Mouse (Mus musculus) stomach, embryonic 15.5 days (tissue): ENCODE results near the gene 2310079G19Rik. TPM values are rescaled to one million over a fixed set of nuclear protein-coding genes. Genes with fewer than 3 reads are reported as not detected.

Experiments
- ATAC-seq: fragments of 200-750 bp; cut with Nextera tagmentation; 2 replicates; pipeline ENCODE4 v1.8.0; 2017; ENCODE audit warnings: low read depth, moderate number of reproducible peaks, moderate TSS enrichment; ENCODE audit not compliant: insufficient read depth, low FRiP score
- H3K27ac ChIP-seq: fragments of 300-500 bp; sonication (generic); 2 replicates; pipeline ENCODE4 v1.5.1; 2015; ENCODE audit warnings: mild to moderate bottlenecking, inconsistent platforms
- H3K27me3 ChIP-seq: fragments of 300-500 bp; sonication (generic); replicated peaks from 2 replicates; pipeline ENCODE4 v1.6.1; 2015; ENCODE audit warnings: inconsistent platforms
- H3K36me3 ChIP-seq: fragments of 300-500 bp; sonication (generic); 2 replicates; pipeline ENCODE4 v1.6.1; 2015; ENCODE audit warnings: inconsistent platforms
- H3K4me1 ChIP-seq: fragments of 300-500 bp; sonication (generic); 2 replicates; pipeline ENCODE4 v1.6.1; 2015; ENCODE audit warnings: inconsistent platforms
- H3K4me2 ChIP-seq: fragments of 300-500 bp; sonication (generic); 2 replicates; pipeline ENCODE4 v1.6.1; 2015; ENCODE audit warnings: mild to moderate bottlenecking, inconsistent platforms
- H3K4me3 ChIP-seq: fragments of 300-500 bp; sonication (generic); replicated peaks from 2 replicates; pipeline ENCODE4 v1.5.1; 2015; ENCODE audit warnings: inconsistent platforms
- H3K9ac ChIP-seq: fragments of 300-500 bp; sonication (generic); 2 replicates; pipeline ENCODE4 v1.6.1; 2015; ENCODE audit warnings: inconsistent platforms
- H3K9me3 ChIP-seq: fragments of 300-500 bp; sonication (generic); 2 replicates; pipeline ENCODE4 v1.6.1; 2016; ENCODE audit warnings: inconsistent platforms
- WGBS: fragments of 180-500 bp; shearing (Covaris S2); methylation state at CpG from one replicate; pipeline ENCODE4 v1.1.7; 2015; 5-methylcytosine and 5-hydroxymethylcytosine counted together
- polyA plus RNA-seq: library from polyadenylated mRNA; unstranded; fragments of >200 nt; fragmentation: Nextera tagmentation; extraction: Ambion mirVana; gene quantifications from 2 replicates; pipeline ENCODE4 v1.2.1, GENCODE M21; 2015

2310079G19Rik gene
- not detected in 2 replicates for polyA plus RNA-seq

DNA sequence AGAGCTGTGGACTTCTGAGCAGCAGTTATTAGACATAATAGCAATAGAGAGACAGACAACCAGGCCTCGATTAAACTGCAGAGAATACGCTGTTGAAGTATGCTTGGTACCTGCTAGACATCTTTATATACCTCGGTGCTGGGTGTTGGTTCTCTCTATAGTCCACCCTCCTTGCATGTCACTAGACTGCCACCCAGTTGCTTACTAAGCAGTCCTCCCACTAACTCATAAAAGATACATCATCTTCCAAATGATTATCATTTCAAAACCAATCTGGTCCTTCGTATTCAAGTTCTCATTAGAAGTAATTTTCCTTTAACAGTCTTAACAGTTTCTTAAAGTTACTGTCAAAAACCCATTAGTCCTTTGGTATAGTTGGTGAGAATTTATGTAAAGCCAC lies at the start of gene 2310079G19Rik:
TSS of gene 2310079G19Rik (minus strand) at position 101 of the 400 bp plus-strand sequence.
- no peaks in the 10 kb centered on the region for H3K27me3 ChIP-seq
- H3K4me3 ChIP-seq: no peak within 1 kb of the TSS
- no peaks in the 10 kb centered on the region for H3K36me3 ChIP-seq
- no peak for ATAC-seq
- H3K9me3 ChIP-seq: no peaks in the 10 kb centered on the region
- H3K4me2 ChIP-seq: no peak within 1 kb of the TSS
- 95% methylated on average over 4 of the region's 4 CpGs for WGBS
- H3K9ac ChIP-seq: no peak within 1 kb of the TSS
- H3K4me1 ChIP-seq: no peaks in the 10 kb centered on the region
- no peak within 1 kb of the TSS for H3K27ac ChIP-seq

DNA sequence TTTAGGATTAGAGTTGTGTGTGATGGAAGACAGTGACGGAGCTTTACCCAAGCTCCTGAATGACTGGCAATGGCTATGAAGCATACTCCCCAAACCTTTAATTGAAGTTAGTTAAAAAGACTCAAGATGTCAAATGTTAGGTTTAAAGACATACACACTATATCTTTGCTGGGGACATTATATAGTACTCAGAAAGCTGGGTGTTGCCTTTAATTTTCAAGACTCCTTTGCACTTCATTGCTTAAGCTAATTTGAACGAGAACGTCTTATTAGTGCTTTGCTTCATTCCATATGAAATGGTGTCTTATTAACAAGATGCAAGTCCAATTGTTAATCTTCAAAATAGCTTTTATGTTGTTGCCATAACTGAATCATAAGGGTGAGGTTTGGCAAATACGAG lies 44.1 kb upstream of the 2310079G19Rik start, which contains the start of gene Krtap27-1:
TSS of gene Krtap27-1 (minus strand) at position 101 of the 400 bp plus-strand sequence.
- Histone ChIP-seq H3K9ac (no peak within 1 kb of the TSS), H3K36me3 (no peaks in the 10 kb centered on the region), H3K4me3 (no peak within 1 kb of the TSS), H3K4me1 (no peaks in the 10 kb centered on the region), H3K4me2 (no peak within 1 kb of the TSS), H3K9me3 (no peaks in the 10 kb centered on the region), H3K27ac (no peak within 1 kb of the TSS), H3K27me3 (no peaks in the 10 kb centered on the region)
- no peak for ATAC-seq
- 85% methylated on average over 4 of the region's 4 CpGs for WGBS

DNA sequence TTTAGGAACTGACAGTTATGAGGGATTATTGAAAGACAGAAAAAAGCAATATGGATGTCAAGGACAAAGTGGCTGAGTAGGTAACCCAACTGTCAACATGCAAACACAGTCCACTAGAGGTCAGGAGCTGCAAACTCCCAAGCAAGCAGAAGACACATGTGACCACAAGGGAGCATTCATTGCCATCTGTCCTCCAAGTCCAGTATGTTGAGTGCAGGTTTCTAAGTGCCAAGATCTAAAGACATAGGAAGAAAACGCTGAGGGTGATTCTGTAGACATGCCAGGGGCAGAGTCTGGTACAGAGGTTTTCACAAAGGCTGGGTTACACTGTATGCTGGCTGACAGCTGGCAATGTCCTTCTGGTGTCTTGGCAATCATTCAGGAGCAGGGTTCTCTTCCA lies 30.0 kb upstream of the 2310079G19Rik start:
- H3K4me2 ChIP-seq: no peak overlapping the region
- no peak overlapping the region for H3K9ac ChIP-seq
- no peak overlapping the region for H3K27ac ChIP-seq
- H3K4me3 ChIP-seq: no peak overlapping the region
- no peaks in the 10 kb centered on the region for H3K27me3 ChIP-seq
- H3K9me3 ChIP-seq: no peaks in the 10 kb centered on the region
- WGBS: 56% methylated on average over 1 of the region's 1 CpGs
- no peak for ATAC-seq
- no peaks in the 10 kb centered on the region for H3K36me3 ChIP-seq
- no peaks in the 10 kb centered on the region for H3K4me1 ChIP-seq

- Histone ChIP-seq H3K4me3 (no peak overlapping the region), H3K4me1 (no peaks in the 10 kb centered on the region), H3K27me3 (no peaks in the 10 kb centered on the region), H3K9ac (no peak overlapping the region), H3K9me3 (no peaks in the 10 kb centered on the region), H3K36me3 (no peaks in the 10 kb centered on the region), H3K4me2 (no peak overlapping the region), H3K27ac (no peak overlapping the region)
- no peak for ATAC-seq
- 51% methylated on average over 2 of the region's 2 CpGs for WGBS
These were observed 24.5 kb upstream of the 2310079G19Rik start for GRCm38 (mm10) chr16:88651952-88652351.

- ATAC-seq: no peak
These were observed 23.6 kb upstream of the 2310079G19Rik start for GRCm38 (mm10) chr16:88651082-88651481.

DNA sequence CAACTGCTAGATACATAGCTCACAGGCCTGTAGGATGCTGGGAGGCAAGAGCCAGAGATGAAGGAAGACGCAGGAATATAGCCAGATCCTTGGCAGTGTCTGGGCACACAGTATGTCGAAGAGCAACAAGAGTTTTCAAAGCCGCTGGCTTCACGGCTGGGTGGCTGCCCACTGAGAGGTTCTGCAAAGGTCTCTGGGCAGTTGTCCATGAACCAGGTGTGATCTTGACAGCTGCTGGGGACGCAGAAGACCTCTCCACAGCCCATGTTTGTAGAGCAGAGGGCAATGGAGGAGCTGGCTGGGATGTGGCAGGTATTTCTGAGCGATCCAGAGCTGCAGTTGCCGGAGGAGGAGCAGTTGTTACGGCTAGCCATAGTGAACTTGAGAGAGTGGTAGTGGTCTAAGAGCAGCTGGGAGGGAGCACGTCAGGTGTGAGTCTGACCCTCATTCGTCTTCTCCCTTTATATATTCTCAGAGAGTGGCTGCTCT lies 19.9 kb upstream of the 2310079G19Rik start, which contains the start of gene Krtap26-1:
TSS of gene Krtap26-1 (minus strand) at position 439 of the 489 bp plus-strand sequence.
- no peak; the same call in 1 of the 2 replicates for ATAC-seq
- Histone ChIP-seq H3K4me3 (no peak within 1 kb of the TSS), H3K9me3 (no peaks in the 10 kb centered on the region), H3K27ac (no peak within 1 kb of the TSS), H3K9ac (no peak within 1 kb of the TSS), H3K36me3 (no peaks in the 10 kb centered on the region), H3K4me1 (no peaks in the 10 kb centered on the region), H3K4me2 (no peak within 1 kb of the TSS), H3K27me3 (no peaks in the 10 kb centered on the region)
- WGBS: 83% methylated on average over 10 of the region's 10 CpGs

More at GRCm38 (mm10) chr16:88651082-88651481, 23.6 kb upstream of the 2310079G19Rik start:
- WGBS: 78% methylated on average over 1 of the region's 1 CpGs
- Histone ChIP-seq H3K4me3 (no peak overlapping the region), H3K27me3 (no peaks in the 10 kb centered on the region), H3K4me2 (no peak overlapping the region), H3K4me1 (no peaks in the 10 kb centered on the region), H3K27ac (no peak overlapping the region), H3K9me3 (no peaks in the 10 kb centered on the region), H3K9ac (no peak overlapping the region), H3K36me3 (no peaks in the 10 kb centered on the region)

GRCm38 (mm10) chr16:88646366-88647111 lies 19.1 kb upstream of the 2310079G19Rik start:
- WGBS: 69% methylated on average over 8 of the region's 8 CpGs
- Histone ChIP-seq H3K27ac (no peak overlapping the region), H3K9me3 (no peaks in the 10 kb centered on the region), H3K4me3 (no peak overlapping the region), H3K36me3 (no peaks in the 10 kb centered on the region), H3K4me2 (no peak overlapping the region), H3K9ac (no peak overlapping the region), H3K4me1 (no peaks in the 10 kb centered on the region), H3K27me3 (no peaks in the 10 kb centered on the region)
- ATAC-seq: no peak

- Histone ChIP-seq H3K27me3 (no peaks in the 10 kb centered on the region), H3K9ac (no peak overlapping the region), H3K4me1 (no peaks in the 10 kb centered on the region), H3K4me3 (no peak overlapping the region), H3K27ac (no peak overlapping the region), H3K36me3 (no peaks in the 10 kb centered on the region), H3K4me2 (no peak overlapping the region), H3K9me3 (no peaks in the 10 kb centered on the region)
- ATAC-seq: no peak
- 80% methylated on average over 3 of the region's 3 CpGs for WGBS
These were observed 12.6 kb upstream of the 2310079G19Rik start for GRCm38 (mm10) chr16:88640053-88640452.

DNA sequence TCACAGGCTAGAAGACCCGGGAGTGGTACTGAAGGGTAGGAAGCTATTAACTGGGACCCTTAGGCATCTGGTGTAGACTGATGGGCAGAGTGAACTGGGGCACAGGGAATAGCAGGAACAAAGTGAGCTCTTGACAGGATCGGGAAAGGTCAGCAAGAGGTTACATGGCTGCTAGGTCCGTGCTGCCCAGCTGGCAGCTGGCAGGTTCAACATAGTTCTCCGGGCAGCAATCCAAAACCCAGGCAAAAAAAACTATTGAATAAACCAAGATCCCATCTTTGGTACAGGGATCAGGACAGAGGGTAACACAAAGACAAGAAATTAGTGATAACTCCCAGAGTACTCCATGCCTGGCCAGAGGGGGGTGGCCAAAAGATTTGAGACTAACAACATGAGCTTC lies 7.7 kb upstream of the 2310079G19Rik start:
- no peak overlapping the region for H3K4me2 ChIP-seq
- H3K36me3 ChIP-seq: no peaks in the 10 kb centered on the region
- H3K4me1 ChIP-seq: no peaks in the 10 kb centered on the region
- H3K9me3 ChIP-seq: no peaks in the 10 kb centered on the region
- no peaks in the 10 kb centered on the region for H3K27me3 ChIP-seq
- no peak; the same call in 1 of the 2 replicates for ATAC-seq
- H3K4me3 ChIP-seq: no peak overlapping the region
- H3K9ac ChIP-seq: no peak overlapping the region
- 40% methylated on average over 4 of the region's 4 CpGs for WGBS
- H3K27ac ChIP-seq: no peak overlapping the region

GRCm38 (mm10) chr16:88631474-88631873 lies 4.0 kb upstream of the 2310079G19Rik start:
- no peak overlapping the region for H3K27ac ChIP-seq
- whole genome bisulfite sequencing: 20% methylated on average over 4 of the region's 4 CpGs

GRCm38 (mm10) chr16:88612712-88613111 lies 14.8 kb downstream of the 2310079G19Rik start:
- Histone ChIP-seq H3K36me3 (no peaks in the 10 kb centered on the region), H3K4me3 (no peak overlapping the region), H3K27ac (no peak overlapping the region), H3K4me2 (no peak overlapping the region), H3K4me1 (no peaks in the 10 kb centered on the region), H3K9ac (no peak overlapping the region), H3K9me3 (no peaks in the 10 kb centered on the region), H3K27me3 (no peaks in the 10 kb centered on the region)
- 78% methylated on average over 4 of the region's 4 CpGs for WGBS
- ATAC-seq: no peak

More at GRCm38 (mm10) chr16:88631474-88631873, 4.0 kb upstream of the 2310079G19Rik start:
- Histone ChIP-seq H3K4me1 (no peaks in the 10 kb centered on the region), H3K36me3 (no peaks in the 10 kb centered on the region), H3K27me3 (no peaks in the 10 kb centered on the region), H3K9ac (no peak overlapping the region), H3K9me3 (no peaks in the 10 kb centered on the region), H3K4me2 (no peak overlapping the region), H3K4me3 (no peak overlapping the region)
- peak; percentile 95 for ATAC-seq

DNA sequence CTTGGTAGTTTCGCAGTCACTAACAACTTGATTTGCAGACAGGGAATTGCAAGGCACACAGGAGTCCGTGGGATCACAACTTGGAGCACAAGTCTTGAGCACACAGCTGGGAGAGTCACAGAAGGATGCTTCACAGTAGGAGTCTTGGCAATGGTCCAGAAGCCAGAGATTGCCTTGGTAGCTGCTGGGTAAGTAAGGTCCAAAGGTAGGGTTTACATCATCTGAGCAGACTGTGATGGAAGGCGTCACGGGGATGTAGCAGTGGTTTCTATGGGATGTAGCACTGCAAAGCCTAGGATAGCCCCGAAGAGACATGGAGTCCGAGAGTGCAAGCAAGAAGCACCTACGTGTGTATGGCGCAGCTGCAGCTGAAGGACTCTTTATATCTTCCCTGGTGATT lies 15.5 kb downstream of the 2310079G19Rik start, which contains the start of gene Krtap24-1:
TSS of gene Krtap24-1 (minus strand) at position 358 of the 400 bp plus-strand sequence.
- ATAC-seq: no peak
- Histone ChIP-seq H3K9me3 (no peaks in the 10 kb centered on the region), H3K27ac (no peak within 1 kb of the TSS), H3K36me3 (no peaks in the 10 kb centered on the region), H3K4me2 (no peak within 1 kb of the TSS), H3K9ac (no peak within 1 kb of the TSS), H3K27me3 (no peaks in the 10 kb centered on the region), H3K4me3 (no peak within 1 kb of the TSS), H3K4me1 (no peaks in the 10 kb centered on the region)
- 92% methylated on average over 8 of the region's 8 CpGs for WGBS
